Mouse (Mus musculus) megakaryocyte, adult 5-6 weeks (primary cell): ENCODE measurements around the gene Dmpk. TPM values are rescaled to one million over a fixed set of nuclear protein-coding genes. Genes with fewer than 3 reads are reported as not detected.
"Not testable (repeated sequence)": the region's sequence is repeated elsewhere in the genome, so short reads cannot be mapped to it uniquely, and the experiment has no call there.

Experiments used
- ATAC-seq: 2 replicates; pipeline ENCODE4 v1.8.0; 2016; ENCODE audit warnings: mild to moderate bottlenecking, inconsistent platforms; ENCODE audit not compliant: poor library complexity, severe bottlenecking
- total RNA-seq, 2 experiments: library from RNA; stranded (forward) in 1 of 2; stranded (reverse) in 1 of 2; fragments of 153-499, 151-499 nt in 1 of 2; fragments of 221-1000, 200-1000 nt in 1 of 2; gene quantifications; 2 replicates each; pipeline versions ENCODE4 v1.2.3 to v1.2.4; 2015 to 2017

The Dmpk gene
- 2.2 and 5.4 TPM in 2 replicates for total RNA-seq (2015)
- 2.7 and 3.1 TPM in 2 replicates for total RNA-seq (2017)

DNA sequence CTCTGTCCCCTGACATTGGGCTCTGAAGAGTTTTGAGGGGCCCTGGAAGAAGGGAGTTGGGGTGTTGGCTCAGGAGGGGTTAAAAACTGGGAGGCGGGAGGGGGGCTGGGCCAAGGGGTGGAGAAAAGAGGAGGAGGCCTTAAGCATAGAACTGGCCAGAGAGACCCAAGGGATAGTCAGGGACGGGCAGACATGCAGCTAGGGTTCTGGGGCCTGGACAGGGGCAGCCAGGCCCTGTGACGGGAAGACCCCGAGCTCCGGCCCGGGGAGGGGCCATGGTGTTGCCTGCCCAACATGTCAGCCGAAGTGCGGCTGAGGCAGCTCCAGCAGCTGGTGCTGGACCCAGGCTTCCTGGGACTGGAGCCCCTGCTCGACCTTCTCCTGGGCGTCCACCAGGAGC is at the start of gene Dmpk:
Dmpk (plus strand) TSS at position 149 of the 400 bp plus-strand sequence.
- ATAC-seq, result no peak

GRCm38 (mm10) chr7:19044616-19045015 is 39.0 kb upstream of the Dmpk start:
- ATAC-seq, result no peak

DNA sequence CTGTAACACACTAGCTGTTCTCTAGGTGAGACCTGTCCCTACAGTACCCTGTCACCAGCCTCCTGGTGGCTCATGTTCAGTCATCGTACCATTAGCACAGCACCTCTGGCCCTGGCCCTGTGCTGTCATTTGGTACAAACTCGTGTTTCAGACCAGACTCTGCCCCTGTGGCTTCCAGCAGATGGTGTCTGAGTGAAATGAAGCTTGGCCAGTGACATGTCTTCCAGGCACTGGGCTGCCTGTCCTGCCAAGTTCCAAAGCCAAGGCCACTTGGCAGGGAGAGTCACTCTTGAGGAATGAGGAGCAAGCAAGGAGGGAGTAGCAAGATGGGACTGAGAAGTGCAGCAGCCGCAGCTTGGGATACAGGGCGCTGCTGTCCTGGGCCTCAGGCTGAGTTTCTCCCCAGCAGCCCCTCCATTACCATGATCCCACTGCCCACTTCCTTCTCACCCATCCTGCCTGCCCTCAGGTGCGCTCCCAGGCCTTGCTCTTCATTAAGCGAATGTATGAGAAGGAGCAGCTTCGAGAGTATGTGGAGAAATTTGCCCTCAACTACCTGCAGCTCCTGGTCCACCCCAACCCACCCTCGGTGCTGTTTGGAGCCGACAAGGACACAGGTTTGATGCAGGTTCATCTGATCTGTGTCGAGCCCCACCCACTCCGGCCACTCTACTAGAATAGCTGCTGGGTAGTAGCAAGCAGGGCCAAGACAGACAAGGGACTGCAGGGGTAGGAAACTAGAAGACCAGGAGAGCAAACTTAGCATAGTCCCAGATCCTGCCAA is 37.2 kb upstream of the Dmpk start:
- ATAC-seq, result no peak

DNA sequence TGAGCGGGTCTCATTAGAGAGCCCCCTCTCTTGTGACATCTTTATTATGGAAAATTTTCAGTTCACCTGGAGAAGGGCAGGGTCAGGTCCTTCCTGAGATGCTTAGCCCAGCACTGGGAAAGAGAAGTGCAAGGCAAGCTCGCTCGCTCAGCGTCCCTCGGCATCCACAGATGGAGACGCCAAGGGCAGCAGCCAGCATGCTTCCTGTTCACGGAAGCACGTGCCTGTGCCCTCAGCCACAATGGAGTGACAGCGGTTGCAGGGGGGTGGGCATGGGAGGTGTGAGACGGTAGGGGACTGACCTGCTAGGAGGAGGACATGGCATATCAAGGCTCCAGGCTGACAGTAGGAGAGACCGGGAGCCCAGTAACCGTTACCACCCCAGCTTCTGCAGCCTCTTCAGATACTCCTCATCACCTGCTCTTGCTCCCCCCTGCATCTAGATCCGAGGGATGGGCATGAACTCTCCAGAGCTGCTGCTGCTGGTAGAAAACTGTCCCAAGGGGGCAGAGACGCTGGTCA is 35.6 kb upstream of the Dmpk start:
- ATAC-seq, result no peak

DNA sequence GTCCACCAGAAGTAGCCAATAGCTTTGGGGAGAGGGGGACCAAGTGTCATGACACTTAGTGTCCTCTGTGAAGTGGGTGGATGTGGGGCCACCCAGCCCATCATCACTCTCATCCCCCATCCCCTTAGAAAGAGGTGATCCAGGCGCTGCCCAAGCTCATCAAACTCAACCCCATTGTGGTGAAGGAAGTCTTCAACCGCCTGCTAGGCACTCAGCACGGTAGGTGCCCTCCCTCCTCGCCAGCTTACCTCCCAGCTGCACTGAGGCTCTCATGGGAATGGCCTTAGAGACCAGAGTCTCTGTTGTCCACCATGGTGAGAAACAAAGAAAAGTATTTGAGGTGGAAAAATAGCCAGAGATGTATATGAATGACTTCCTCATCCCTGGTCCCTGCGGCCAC is 34.4 kb upstream of the Dmpk start:
- no peak for ATAC-seq

DNA sequence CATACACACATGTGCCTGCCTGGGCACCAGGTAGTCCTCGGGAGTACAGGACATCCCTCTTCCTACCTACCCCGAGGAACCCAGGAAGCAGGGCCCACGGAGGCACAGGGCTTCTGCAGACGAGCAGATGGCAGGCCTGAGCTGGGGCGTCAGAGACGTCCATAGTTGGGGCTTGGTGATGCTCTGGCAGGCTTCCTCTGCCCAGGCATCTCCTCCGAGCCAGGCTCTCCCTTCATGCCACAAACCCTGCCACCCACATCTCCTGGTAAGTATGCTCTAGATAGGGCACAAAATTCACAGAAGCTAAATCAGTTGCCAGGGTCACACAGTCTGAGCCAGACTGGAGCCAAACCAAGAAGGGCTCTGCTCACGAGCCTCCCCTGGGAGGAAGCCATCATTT is 33.5 kb upstream of the Dmpk start:
- ATAC-seq, result no peak

DNA sequence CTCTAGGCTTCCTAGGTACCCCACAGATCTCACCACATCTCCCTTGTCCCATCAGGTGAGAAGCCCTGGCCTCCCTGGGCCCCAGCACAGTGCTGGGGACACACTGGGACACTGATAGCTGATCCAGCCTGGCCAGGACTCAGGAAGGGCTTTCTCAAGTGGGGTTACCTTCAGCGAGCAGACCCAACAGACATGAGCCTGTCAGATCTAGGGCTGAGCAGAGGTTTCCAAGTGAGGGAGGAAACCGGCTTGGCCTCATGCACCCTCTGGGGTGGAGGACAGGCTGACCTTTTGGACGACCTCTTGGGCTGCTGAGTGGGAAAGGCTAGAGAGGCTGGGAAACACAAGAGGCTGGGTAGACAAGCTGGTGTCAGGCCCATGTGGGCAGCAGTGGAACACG is 32.5 kb upstream of the Dmpk start:
- ATAC-seq, result no peak

DNA sequence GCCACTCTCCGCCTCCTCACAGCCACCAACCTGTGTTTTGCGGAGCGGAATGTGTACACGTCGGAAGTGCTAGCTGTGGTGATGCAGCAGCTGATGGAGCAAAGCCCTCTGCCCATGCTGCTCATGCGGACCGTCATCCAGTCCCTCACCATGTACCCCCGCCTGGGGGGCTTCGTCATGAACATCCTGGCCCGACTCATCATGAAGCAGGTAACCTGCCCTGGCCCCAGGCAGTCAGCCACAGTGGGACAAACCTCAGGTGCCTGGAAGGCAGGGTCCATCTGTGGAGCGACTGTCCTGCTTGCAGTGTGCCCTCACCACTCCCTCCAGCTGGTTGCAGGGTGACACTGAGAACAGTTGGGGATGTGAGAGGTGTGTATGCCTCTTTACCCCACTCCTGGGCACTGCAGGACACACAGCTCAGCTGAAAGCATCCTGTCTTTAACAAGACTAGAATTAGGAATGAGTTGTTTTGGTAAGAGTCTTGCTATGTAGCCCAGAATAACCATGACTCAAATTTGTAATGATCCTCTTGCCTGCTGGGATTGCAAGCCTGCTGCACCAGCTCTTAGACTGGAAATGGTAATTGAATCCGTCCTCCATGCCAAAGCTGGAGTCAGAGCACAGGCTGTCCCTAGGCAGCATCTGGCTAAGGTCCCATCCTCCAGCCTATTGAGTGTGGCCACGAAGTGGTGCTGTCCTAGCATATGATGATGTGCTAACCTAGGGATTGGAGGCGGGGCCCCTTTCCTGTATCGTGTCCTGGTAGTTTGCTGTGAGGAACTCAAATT is 31.1 kb upstream of the Dmpk start:
- no peak for ATAC-seq

DNA sequence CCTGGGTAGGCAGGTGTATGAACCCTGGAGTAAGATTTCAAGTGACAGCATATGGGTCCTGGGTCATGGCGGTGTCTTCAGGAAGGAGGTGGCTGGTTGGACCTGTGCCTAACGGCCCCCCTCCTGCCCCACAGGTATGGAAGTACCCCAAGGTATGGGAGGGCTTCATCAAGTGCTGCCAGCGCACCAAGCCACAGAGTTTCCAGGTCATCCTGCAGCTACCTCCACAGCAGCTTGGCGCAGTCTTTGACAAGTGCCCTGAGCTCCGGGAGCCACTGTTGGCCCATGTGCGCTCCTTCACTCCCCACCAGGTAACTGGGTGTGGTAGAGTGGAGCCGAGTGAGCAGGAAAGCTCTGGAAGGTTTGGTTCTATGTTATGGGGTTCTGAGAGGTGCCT is 30.5 kb upstream of the Dmpk start:
- ATAC-seq, result no peak

DNA sequence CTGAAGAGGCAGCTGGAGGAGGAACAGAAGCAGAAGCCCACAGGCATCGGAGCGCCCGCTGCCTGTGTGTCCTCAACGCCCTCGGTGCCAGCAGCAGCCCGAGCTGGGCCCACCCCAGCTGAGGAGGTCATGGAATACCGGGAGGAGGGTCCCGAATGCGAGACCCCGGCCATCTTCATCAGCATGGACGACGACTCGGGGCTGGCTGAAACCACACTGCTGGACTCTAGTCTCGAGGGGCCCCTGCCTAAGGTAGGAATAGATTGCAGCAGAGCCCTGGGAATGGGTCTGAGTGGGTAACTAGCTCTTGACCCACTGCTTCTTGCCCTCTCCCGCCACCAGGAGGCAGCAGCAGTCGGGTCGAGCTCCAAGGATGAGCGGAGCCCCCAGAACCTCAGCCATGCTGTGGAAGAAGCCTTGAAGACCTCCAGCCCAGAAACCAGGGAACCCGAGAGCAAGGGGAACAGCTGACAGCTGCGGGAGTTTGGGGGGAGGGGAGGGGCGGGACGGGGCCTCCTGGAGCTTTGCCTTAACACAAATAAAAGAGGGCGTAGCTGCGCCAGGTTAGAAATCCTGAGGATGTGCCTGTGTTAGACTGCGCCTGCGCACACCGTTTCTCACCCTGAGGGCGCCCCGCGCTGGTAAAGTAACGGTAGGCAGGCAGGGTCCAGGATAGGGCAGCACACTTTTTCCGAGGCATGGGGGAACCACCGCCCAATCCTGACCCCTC is 29.4 kb upstream of the Dmpk start, which contains the start of gene Rsph6a:
Rsph6a (plus strand) TSS at position 644 of the 730 bp plus-strand sequence.
- no peak for ATAC-seq

- ATAC-seq, result no peak
Measured at GRCm38 (mm10) chr7:19054777-19055076, 28.9 kb upstream of the Dmpk start.

GRCm38 (mm10) chr7:19055108-19055507 is 28.5 kb upstream of the Dmpk start:
- no peak for ATAC-seq

DNA sequence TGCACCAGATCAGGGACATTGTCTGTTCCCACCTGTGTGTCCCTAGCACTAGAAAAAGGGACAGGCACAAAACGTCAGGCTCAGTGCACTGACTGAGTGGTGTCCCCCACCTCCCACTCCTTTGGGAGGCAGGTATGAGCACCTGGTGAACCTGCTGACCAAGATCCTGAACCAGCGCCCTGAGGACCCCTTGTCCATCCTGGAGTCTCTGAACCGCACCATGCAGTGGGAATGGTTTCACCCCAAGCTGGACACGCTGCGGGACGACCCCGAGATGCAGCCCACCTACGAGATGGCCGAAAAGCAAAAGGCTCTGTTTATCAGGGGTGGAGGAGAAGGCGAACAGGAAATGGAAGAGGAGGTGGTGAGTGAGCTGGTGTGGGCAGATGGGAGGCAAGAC is 26.2 kb upstream of the Dmpk start:
- no peak for ATAC-seq

DNA sequence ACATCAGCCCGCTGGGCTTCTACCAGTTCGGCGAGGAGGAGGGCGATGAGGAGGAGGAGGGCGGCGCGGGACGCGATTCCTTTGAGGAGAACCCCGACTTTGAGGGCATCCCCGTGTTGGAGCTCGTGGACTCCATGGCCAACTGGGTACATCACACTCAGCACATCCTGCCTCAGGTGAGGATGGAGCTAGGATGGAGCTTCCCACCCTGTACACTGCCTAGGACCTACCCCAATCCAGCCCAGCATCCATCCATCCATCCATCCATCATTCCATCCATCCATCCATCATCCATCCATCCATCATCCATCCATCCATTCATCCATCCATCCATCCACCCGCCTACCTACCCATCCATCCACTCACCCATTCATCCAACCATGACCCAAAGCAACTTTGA is 17.8 kb upstream of the Dmpk start:
- no peak for ATAC-seq

- ATAC-seq, result no peak
Measured at GRCm38 (mm10) chr7:19067063-19067462, 16.6 kb upstream of the Dmpk start.

GRCm38 (mm10) chr7:19067935-19068334 is 15.7 kb upstream of the Dmpk start:
- no peak for ATAC-seq

GRCm38 (mm10) chr7:19068707-19069106 is 14.9 kb upstream of the Dmpk start:
- peak; percentile 68; the same call in 1 of the 2 replicates for ATAC-seq

DNA sequence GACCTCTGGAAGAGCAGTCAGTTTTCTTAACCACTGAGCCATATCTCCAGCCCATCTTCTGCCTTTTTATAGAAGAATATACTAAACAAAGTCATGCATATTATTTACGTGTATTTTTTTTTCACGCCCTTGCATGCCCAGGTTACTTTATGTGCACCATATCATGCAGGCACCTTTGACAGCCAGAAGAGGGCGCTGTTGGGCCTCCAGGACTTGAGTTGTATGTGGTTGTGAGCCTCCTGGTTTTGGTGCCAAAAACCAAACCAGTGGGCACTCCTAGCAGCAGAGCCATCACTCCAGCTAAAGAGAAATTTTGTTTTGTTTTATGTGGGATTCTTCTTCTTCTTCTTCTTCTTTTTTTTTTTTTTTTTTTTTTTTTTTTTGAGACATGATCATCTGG is 14.1 kb upstream of the Dmpk start:
- peak; percentile 43 for ATAC-seq

DNA sequence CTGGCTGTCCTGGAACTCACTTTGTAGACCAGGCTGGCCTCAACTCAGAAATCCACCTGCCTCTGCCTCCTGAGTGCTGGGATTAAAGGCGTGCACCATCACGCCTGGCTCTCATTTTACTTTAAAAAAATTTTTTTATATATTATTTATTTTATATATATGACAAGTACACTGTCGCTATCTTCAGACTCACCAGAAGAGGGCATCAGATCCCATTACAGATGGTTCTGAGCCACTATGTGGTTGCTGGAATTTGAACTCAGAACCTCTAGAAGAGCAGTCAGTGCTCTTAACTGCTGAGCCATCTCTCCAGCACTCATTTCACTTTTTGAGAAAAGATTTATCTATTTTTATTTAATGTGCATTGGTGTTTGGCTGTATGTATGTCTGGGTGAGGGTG is 12.6 kb upstream of the Dmpk start:
- not testable (repeated sequence) for ATAC-seq

GRCm38 (mm10) chr7:19073504-19073903 is 10.1 kb upstream of the Dmpk start:
- no peak for ATAC-seq

DNA sequence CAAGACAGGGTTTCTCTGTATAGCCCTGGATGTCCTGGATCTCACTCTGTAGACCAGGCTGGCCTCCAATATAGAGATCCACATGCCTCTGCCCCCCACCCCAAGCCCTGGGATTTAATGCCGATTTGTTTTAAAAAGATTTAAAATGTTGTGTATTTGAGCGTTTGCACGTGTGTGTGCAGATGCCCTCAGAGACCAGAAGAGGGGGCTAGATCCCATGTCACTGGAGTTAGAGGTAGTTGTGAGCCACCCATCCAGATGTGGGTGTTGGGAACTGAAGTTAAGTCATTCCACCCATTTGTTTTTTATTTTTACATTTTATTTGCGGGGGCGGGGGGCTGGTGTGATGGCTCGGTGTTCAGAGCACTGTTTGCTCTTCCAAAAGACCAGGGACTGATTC is 9.2 kb upstream of the Dmpk start:
- ATAC-seq, result no peak
